Mouse (Mus musculus) heart, embryonic 16.5 days (tissue): Measurements from ENCODE around the gene Fndc11. TPM values are rescaled to one million over a fixed set of nuclear protein-coding genes. Genes with fewer than 3 reads are reported as not detected.

Source experiments
- ATAC-seq: fragments of 200-750 bp; cut with Nextera tagmentation; replicated peaks from 2 replicates; pipeline ENCODE4 v1.8.0; 2017; ENCODE audit warnings: moderate number of reproducible peaks; ENCODE audit not compliant: insufficient read depth, low FRiP score; ENCODE audit errors: extremely low read depth
- H3K27ac ChIP-seq: fragments of 300-500 bp; sonication (generic); 2 replicates; pipeline ENCODE4 v1.5.1; 2014; ENCODE audit warnings: mild to moderate bottlenecking, low read length, control low read depth, moderate library complexity
- H3K27me3 ChIP-seq: fragments of 300-500 bp; sonication (generic); 2 replicates; pipeline ENCODE4 v1.6.1; 2014; ENCODE audit warnings: low read length, mixed read lengths; ENCODE audit not compliant: control insufficient read depth, insufficient read depth
- H3K36me3 ChIP-seq: fragments of 300-500 bp; sonication (generic); 2 replicates; pipeline ENCODE4 v1.6.1; 2014; ENCODE audit not compliant: control insufficient read depth, insufficient read depth
- H3K4me1 ChIP-seq: fragments of 300-500 bp; sonication (generic); 2 replicates; pipeline ENCODE4 v1.6.1; 2014; ENCODE audit warnings: low read length, mixed read lengths; ENCODE audit not compliant: control insufficient read depth, insufficient read depth
- H3K4me2 ChIP-seq: fragments of 300-500 bp; sonication (generic); 2 replicates; pipeline ENCODE4 v1.6.1; 2014; ENCODE audit warnings: low read depth, mild to moderate bottlenecking, control low read depth, low read length
- H3K4me3 ChIP-seq: fragments of 300-500 bp; sonication (generic); 2 replicates; pipeline ENCODE4 v1.5.1; 2014; ENCODE audit warnings: mild to moderate bottlenecking, control low read depth, low read length
- H3K9ac ChIP-seq: fragments of 300-500 bp; sonication (generic); 2 replicates; pipeline ENCODE4 v1.6.1; 2014; ENCODE audit warnings: low read length, control low read depth
- H3K9me3 ChIP-seq: fragments of 300-500 bp; sonication (generic); replicated peaks from 2 replicates; pipeline ENCODE4 v1.6.1; 2016; ENCODE audit warnings: low read length; ENCODE audit not compliant: control insufficient read depth
- WGBS: fragments of 180-500 bp; shearing (Covaris S2); extraction: QIAGEN DNeasy Blood & Tissue Kit; methylation state at CpG from one replicate; pipeline ENCODE4 v1.1.7; 2014; 5-methylcytosine and 5-hydroxymethylcytosine counted together
- polyA plus RNA-seq: library from polyadenylated mRNA; unstranded; fragments of >200 nt; fragmentation: Nextera tagmentation; extraction: Ambion mirVana; gene quantifications from 2 replicates; pipeline ENCODE4 v1.2.1, GENCODE M21; 2015

Fndc11 gene
- 0.12 and 0.20 TPM in 2 replicates for polyA plus RNA-seq

DNA sequence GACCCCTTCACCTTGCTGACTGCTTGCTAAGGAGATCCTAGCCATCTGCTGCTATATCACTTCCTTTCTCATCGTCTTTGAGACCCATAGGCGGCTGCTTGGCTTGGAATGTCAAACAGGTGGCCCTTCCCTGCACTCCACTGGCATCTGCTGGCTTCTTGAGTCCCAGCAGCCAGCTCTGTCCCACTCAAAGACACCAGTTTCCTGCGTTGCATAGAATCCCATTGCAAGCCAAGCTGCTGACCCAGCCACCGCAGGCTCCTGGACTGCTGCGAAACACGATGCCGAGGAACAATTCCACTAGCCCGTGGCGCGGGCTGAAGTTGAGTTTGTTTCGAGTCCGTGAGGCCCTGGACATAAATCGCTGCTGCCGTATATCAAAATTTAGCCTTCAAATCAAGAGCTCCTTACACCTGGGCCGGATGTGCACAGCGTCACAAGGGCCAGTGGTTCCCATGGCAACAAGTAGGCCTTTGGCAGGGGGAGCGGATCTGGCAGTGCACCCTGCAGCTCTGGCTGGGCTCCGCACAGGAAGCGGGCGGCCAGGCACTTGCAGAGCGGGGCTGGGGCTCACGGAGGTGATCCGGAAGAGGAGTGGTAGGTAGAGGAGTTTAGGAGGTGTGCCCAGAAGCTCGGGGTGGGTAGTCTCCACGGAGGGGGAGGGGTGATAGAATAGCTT, at the start of gene Fndc11:
Gene Fndc11 (plus strand): TSS at position 476 of the 679 bp plus-strand sequence.
- peak; percentile 94 for ATAC-seq
- 3% methylated on average over 25 of the region's 25 CpGs for WGBS

DNA sequence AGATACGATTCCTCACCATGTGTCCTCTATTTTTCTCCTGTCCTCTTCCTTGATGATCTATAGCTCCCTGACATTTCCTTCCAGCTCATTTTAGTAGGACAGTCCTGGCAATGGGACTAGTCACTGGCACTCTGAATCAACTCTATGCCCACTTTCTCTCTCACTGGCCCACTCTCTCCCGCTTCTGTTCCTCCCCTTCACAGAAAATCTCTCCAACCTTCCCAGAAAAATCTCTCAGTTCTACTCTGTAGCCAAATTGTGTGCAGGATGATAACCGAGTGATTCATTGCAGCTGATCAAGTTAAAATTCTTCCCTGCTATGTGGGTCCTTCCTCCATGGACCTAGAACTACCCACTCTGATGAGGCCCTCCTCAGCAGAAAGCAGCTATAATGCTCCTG, 45.2 kb upstream of the Fndc11 start:
- Histone ChIP-seq H3K4me1 (no peaks in the 10 kb centered on the region), H3K9ac (no peak overlapping the region), H3K9me3 (0 out of 2 replicates have a peak, but pooled peaks cover under 1% of the 10 kb centered on the region), H3K4me3 (no peak overlapping the region), H3K27me3 (no peaks in the 10 kb centered on the region), H3K4me2 (no peak overlapping the region), H3K27ac (no peak overlapping the region), H3K36me3 (no peaks in the 10 kb centered on the region)
- 81% methylated on average over 3 of the region's 3 CpGs for WGBS
- no peak for ATAC-seq

More for the DNA sequence above, at the start of gene Fndc11:
- H3K4me1 ChIP-seq: peaks cover 17% of the 10 kb centered on the region
- peak within 1 kb of the TSS; percentile 52 for H3K9ac ChIP-seq
- H3K4me2 ChIP-seq: peak within 1 kb of the TSS; percentile 75
- peak within 1 kb of the TSS; percentile 67 for H3K27ac ChIP-seq
- no peaks in the 10 kb centered on the region for H3K36me3 ChIP-seq
- H3K27me3 ChIP-seq: no peaks in the 10 kb centered on the region
- peak within 1 kb of the TSS; percentile 48 for H3K4me3 ChIP-seq
- H3K9me3 ChIP-seq: no peaks in the 10 kb centered on the region

DNA sequence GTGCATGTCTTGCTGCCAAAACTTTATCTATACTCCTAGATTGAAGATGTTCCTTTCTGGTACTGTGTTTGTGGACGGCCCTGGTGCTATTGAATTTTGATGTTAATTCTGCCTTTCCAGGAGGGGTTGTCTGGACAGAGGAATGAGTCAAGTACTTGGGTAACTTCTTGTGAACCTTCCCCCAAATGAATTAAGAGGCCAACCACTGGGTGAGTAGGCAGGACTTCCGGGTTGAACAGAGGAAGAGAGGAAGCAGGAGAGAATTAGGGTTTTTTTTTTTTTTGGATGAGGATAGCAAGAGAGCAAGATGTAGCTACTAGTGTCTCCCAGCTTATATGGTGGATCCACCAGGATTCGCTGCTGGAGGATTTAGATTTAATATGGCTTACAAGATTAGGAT, 41.8 kb upstream of the Fndc11 start:
- Histone ChIP-seq H3K27me3 (no peaks in the 10 kb centered on the region), H3K27ac (no peak overlapping the region), H3K9me3 (no peaks in the 10 kb centered on the region), H3K4me1 (no peaks in the 10 kb centered on the region), H3K9ac (no peak overlapping the region), H3K4me2 (no peak overlapping the region), H3K36me3 (no peaks in the 10 kb centered on the region), H3K4me3 (no peak overlapping the region)
- 65% methylated on average over 3 of the region's 3 CpGs for WGBS
- ATAC-seq: no peak

DNA sequence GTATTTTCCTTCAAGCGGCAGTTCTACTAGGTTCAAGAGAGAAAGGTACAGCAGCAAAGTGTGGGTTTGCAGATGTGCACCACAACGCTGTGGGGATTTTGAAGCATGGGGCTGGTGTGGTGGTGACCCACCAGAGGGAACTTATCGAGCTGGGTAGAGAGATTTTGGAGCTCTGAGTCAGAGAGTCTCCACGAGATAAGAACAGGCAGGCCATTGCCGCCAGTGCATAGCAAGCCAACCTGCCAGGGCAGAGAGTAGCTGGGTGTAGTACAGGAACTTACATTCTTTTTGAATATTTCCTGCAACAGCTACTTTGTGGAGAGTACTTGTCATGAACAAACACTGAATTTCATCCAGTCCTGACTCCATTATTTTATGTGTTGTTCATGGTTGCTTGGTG, 41.3 kb upstream of the Fndc11 start:
- H3K27me3 ChIP-seq: no peaks in the 10 kb centered on the region
- no peak overlapping the region for H3K9ac ChIP-seq
- no peaks in the 10 kb centered on the region for H3K4me1 ChIP-seq
- no peaks in the 10 kb centered on the region for H3K9me3 ChIP-seq
- no peak overlapping the region for H3K4me3 ChIP-seq
- 51% methylated on average over 5 of the region's 5 CpGs for WGBS
- no peak for ATAC-seq
- H3K27ac ChIP-seq: no peak overlapping the region
- no peak overlapping the region for H3K4me2 ChIP-seq
- H3K36me3 ChIP-seq: no peaks in the 10 kb centered on the region

DNA sequence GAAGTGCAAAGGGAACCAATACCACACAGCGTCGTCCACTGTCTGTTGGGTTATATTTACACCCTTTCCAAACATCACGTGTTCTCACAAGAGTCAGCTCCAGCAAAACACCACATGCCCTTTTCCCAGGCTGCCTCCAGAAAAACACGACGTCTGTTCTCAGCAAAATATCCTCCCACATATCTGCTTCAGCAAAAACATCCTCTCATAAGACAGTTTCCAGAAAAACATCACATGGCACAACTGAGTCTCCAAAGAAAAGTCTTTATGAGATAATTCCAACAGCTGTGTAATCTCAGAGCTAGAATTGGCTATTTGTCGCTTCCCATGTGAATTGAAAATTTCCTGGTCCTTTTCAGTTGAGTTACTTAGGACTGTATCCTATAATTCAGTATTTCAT, 38.9 kb upstream of the Fndc11 start:
- H3K27me3 ChIP-seq: no peaks in the 10 kb centered on the region
- H3K36me3 ChIP-seq: no peaks in the 10 kb centered on the region
- 53% methylated on average over 6 of the region's 6 CpGs for WGBS
- no peak overlapping the region for H3K9ac ChIP-seq
- H3K4me2 ChIP-seq: no peak overlapping the region
- no peaks in the 10 kb centered on the region for H3K4me1 ChIP-seq
- H3K4me3 ChIP-seq: no peak overlapping the region
- no peak for ATAC-seq
- no peak overlapping the region for H3K27ac ChIP-seq
- H3K9me3 ChIP-seq: no peaks in the 10 kb centered on the region

DNA sequence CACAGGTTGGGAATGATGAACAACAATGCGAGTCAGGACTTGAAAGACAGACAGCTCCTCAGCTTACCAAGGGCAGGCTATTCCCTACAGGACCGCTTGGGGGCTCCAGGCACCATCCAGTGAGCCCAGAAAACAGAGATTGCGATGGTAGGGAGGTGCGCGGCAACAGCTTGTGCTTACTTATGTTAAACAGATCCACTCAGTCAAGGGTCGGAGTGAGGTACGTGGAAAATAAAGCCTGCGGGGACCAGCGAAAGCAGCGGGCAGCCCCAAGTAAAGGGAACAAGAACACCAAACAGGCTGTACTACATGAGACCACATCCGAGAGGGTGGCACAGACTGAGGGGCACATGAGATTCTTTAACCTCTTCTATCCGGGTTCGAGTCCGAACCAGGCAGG, 33.2 kb upstream of the Fndc11 start:
- Histone ChIP-seq H3K4me3 (peak overlapping the region; percentile 82), H3K27me3 (no peaks in the 10 kb centered on the region)
- ATAC-seq: peak; percentile 77

DNA sequence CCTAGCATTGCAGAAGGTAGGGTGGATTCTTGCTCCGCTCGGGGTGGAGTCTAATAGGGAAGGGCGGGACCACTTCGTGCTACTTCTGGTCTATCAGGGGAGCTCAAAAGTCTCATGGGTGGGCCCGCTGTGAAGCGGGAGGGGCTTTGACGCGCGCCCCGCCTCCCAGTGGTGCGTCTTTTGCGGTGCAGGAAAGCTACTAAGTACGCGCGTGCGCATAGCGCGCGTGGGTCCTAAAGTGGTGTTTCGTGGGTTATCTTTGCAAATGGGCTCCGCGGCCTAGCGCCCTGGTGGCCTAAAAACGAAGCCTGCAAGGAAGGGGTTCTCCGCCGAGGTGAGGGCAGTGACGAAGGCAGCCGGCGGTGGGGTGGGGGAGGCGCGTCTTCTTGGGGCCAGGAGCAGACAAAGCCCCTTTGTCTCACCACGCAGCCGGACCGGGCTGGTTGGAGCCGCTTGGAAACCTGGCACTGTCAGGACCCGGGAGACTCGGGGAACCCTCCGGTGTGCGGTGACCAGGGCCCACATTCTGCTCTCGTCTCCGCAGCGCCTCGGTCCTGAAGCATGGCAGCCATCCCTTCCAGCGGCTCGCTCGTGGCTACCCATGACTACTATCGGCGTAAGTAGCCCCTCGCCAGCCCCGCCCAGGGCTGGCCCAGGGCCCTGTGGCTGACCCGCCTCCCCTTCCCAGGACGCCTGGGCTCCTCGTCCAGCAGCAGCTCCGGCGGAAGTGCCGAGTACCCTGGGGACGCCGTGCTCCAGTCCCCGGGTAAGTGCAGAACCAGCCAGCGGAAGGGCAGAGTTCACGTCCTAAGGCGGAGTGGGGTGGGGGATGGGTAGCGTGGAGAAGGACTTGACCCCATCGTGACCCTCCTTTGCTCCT, 32.5 kb upstream of the Fndc11 start, which contains the start of gene Ppdpf:
Gene Ppdpf (plus strand): TSS at position 127 of the 880 bp plus-strand sequence.
- Histone ChIP-seq H3K27me3 (no peaks in the 10 kb centered on the region), H3K9ac (peak within 1 kb of the TSS; percentile 92), H3K9me3 (no peaks in the 10 kb centered on the region), H3K27ac (peak within 1 kb of the TSS; percentile 93), H3K36me3 (no peaks in the 10 kb centered on the region), H3K4me2 (peak within 1 kb of the TSS; percentile 96), H3K4me1 (peaks cover 6% of the 10 kb centered on the region), H3K4me3 (peak within 1 kb of the TSS; percentile 82)
- peak; percentile 95 for ATAC-seq
- WGBS: under 1% methylated on average over 64 of the region's 64 CpGs

More for the DNA sequence above, 33.2 kb upstream of the Fndc11 start:
- Histone ChIP-seq H3K36me3 (no peaks in the 10 kb centered on the region), H3K9me3 (no peaks in the 10 kb centered on the region), H3K9ac (peak overlapping the region; percentile 92), H3K27ac (peak overlapping the region; percentile 93), H3K4me2 (peak overlapping the region; percentile 96), H3K4me1 (peaks cover 6% of the 10 kb centered on the region)
- under 1% methylated on average over 14 of the region's 14 CpGs for WGBS

DNA sequence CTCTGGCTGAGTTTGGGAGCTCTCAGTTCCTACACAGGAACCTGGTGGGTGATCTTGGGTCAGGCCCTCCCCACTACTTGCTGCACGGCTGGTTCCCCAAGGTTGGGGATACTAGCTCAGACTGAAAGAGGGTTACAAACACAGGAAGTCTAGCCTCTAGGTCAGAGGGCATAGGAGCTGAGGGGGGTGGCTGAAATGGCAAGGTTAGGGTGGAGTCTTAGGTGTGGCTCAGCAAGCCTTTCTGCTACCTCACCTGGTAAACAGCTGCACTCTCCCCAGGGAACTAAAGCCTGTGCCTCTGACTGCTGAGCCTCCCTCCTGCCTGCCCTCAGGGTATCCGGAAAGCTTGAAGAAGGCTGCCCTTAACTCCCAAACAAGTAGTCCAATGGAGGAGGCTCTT, 31.1 kb upstream of the Fndc11 start:
- no peak for ATAC-seq
- Histone ChIP-seq H3K27ac (peak overlapping the region; percentile 45; the same call in 1 of the 2 replicates), H3K4me1 (peaks cover 6% of the 10 kb centered on the region), H3K27me3 (no peaks in the 10 kb centered on the region), H3K4me2 (no peak overlapping the region; the same call in 1 of the 2 replicates), H3K4me3 (no peak overlapping the region), H3K9me3 (no peaks in the 10 kb centered on the region), H3K36me3 (no peaks in the 10 kb centered on the region), H3K9ac (no peak overlapping the region)
- 61% methylated on average over 2 of the region's 2 CpGs for WGBS

DNA sequence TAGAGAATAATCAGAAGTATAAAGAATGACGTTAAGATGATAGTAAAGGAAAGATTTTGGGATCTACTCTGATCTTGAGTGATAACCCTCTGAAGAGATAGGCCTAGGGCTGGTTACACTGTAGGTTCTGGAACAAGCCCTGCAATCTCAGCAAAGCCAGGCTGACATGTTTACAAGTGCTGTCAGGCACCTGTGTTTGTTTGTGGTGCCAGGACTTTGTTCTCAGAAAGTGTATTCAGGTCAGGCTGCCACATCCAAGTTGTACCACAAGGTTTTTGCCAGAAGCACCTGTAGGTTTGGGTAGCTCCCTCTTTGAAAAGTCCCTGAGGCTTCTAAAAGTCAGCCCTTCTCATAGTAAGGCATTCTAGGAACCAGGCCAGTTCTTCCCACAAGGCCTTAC, 30.5 kb upstream of the Fndc11 start:
- Histone ChIP-seq H3K27me3 (no peaks in the 10 kb centered on the region), H3K4me3 (no peak overlapping the region), H3K4me2 (no peak overlapping the region), H3K4me1 (peaks cover 6% of the 10 kb centered on the region), H3K9me3 (no peaks in the 10 kb centered on the region), H3K36me3 (no peaks in the 10 kb centered on the region), H3K9ac (no peak overlapping the region), H3K27ac (no peak overlapping the region)
- WGBS: 71% methylated on average over 1 of the region's 1 CpGs
- no peak for ATAC-seq
